Mouse (Mus musculus) liver, embryonic 14.5 days (tissue): ENCODE measurements at regions not wholly inside any gene's neighbourhood (a gene's known extent, or its start where the extent isn't known, plus 50 kb on each side); places are given as distances from the start of the nearest gene placed in this dataset.

Experiments used
- CTCF ChIP-seq: IDR thresholded peaks from 2 replicates; pipeline ENCODE4 v1.5.1; 2016; ENCODE audit warnings: antibody characterized with exemption, low read depth, control low read depth
- EP300 ChIP-seq: IDR thresholded peaks from 2 replicates; pipeline ENCODE4 v1.6.1; 2016; ENCODE audit warnings: antibody characterized with exemption, low read depth

DNA sequence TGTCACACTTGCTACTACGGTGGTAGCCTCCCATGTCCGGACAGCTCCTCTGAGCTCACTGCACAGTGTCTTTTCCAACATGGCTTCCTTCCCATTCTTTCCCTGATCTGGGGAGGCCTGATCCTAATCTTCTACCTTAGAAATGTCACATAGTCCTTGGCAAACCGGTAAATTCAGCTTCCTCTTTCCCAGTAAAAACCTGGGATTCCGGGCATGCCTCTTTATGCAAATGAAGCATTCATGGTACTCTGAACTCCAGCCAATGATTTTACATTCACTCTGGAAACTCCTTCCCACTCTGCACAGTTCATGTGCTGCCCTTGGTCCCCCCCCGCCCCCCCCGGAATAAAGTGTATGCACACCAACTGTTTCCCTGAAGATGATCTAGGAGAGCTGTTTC lies 134.6 kb upstream of the Zfp217 start:
- TF ChIP-seq CTCF (no peak), EP300 (no peak)
